Mouse (Mus musculus) T-helper 1 cell (primary cell): ENCODE data around the gene Ube2z.
"Not testable (repeated sequence)": the region's sequence is repeated elsewhere in the genome, so short reads cannot be mapped to it uniquely, and the experiment has no call there.

Experiments used
- in situ Hi-C: fragments of 300-600 bp; cut with MboI, MseI; formaldehyde crosslinking; loops from one replicate; pipeline ENCODE4 v1.15.1; 2025; ENCODE audit warnings: high pct_unique_total_duplicates

Gene Ube2z

DNA sequence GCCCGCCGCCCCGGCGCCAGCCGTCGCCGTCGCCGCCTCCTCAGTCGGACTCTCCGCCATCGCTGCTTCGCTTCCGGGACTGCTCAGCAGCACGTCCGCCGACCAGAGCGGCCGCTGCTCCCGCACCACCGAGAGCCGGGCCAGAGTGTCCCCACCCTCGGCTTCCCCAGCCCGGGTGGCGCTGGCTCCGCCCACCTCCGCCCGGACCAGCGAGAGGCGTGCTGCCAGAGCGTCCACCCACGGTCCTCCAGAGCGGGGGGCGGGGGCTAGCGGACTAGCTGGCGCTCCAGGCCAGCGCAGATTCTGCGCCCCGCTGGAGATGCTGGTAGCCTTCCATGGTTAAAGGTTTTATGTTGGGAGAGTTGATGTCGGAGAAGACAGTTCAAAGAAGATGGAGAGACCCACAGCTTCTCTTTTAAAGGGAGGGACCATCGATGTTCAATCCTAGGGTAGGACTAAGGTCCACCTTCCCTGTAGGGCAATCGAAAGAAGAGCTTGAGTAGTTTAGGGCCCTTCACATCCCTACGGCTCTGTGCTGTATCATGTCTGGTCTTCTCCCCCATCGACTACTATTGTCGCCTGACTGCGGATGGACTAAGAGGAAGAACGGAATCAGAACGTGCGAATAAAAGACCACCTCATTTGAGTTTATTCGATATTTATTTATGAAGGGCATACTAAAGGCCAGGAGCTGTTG is at the start of gene Ube2z:
TSS of gene Ube2z (minus strand) at position 174 of the 697 bp plus-strand sequence.
- in situ Hi-C loops: loop anchor here (10.0 kb wide), 1 partner anchor 1049 kb away; the partner anchor contains the start of gene Tbx21

GRCm38 (mm10) chr11:96114077-96114476 is 48.9 kb upstream of the Ube2z start:
- in situ Hi-C loops: no loop called here

DNA sequence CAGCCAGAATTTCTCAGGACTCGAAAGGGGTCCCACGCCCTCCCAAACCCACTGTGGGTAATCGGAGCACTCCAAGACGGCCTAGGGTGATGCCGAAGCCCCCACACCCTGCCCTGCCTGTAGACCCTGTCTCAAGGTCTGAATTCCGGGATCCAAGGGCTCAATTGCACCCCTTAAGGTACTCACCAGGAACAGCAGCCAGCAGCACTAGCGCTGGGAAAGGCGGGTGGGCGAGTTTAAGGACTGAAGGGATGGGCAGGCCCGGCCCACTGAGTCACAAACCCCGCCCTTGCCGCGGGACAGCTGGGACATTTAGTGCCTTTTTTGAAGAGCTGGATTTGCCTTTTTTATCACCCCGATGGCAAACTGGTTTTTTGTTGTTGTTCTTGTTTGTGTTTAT is 46.6 kb upstream of the Ube2z start, which contains the start of gene Calcoco2:
TSS of gene Calcoco2 (minus strand) at position 214 of the 400 bp plus-strand sequence.
- in situ Hi-C loops: no loop called here

DNA sequence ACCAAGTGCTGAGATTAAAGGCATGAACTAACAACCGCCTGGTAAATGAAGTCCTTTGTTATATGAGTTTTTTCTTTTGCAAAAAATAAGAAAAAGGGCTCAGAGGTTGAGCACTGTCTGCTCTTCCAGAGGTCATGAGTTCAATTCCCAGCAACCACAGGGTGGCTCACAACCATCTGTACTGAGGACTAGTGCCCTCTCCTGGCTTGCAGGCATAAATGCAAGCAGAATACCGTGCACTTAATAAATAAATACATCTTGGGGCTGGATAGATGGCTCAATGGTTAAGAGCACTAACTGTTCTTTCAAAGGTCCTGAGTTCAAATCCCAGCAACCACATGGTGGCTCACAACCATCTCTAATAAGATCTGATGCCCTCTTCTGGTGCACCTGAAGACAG is 45.8 kb upstream of the Ube2z start:
- in situ Hi-C loops: not testable (repeated sequence)

DNA sequence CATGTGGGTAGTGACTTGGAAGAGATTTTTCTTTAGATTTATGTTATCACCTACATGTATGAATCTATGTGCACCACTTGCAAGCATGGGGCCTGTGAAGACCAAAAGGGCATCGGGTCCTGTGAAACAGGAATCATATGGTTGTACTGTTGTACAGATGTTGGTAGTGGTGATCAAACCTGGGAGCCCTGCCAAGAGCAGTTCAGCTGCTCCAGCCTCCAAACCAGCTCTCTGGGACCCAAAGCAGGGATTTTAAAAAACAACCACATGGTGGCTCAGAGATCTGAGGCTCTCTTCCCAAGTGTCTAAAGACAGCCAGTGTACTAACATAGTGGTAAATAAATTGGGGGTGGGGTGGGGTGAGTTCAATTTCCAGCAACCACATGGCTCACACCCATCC is 43.2 kb upstream of the Ube2z start:
- in situ Hi-C loops: no loop called here

DNA sequence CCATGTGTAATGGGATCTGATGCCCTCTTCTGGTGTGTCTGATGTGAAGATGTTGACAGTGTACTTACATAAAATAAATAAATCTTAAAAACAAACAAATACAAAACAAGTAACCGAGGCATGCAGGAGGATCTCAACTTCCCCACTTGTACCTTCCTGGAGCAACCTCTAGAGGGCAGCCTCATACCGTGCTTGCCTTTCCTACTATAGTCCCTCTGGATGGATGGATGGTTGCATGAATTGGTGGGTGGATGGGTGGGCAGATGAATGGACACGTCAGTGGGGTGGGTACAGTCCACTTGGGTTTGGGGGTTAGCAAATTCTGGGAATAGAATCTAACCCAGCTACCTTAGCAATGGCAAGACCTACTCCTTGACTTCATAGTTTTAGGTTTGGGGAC is 28.2 kb upstream of the Ube2z start:
- in situ Hi-C loops: loop anchor here (5.0 kb wide), 1 partner anchor 139 kb away; no protein-coding TSS in a partner anchor

DNA sequence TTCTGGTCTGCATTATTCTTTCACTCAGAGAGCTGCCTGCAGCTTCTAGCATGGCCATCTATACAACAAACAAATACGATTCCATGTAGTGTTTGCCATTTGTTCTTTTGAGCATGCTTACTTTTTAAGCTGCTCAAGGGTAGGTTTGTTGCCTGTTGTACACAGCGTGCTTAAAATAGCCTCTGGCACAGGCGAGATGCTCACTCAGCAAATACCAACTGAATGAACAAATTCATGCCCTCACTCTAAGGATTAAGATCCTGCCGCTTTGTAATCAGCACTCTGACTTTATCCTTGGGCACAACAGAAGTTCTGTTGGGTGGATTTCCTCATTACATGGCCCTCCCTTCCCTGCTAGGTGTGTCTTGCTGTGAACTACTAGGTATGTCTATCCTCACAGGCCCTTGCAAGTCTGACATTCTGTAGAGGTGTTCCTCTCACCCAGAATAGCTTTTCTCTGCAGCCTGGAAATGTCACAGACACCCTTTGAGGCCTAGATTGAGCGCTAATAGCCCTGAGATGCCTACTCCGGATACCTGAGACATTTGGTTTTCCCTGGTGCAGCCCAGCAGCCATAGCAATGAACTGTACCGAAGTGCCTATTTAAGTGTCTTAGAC is 27.6 kb upstream of the Ube2z start:
- in situ Hi-C loops: loop anchor here (5.0 kb wide), 1 partner anchor 140 kb away; no protein-coding TSS in a partner anchor

- in situ Hi-C loops: loop anchor here (5.0 kb wide), 1 partner anchor 141 kb away; no protein-coding TSS in a partner anchor
Observed at GRCm38 (mm10) chr11:96091073-96091472, 25.9 kb upstream of the Ube2z start.

GRCm38 (mm10) chr11:96087981-96088380 is 22.8 kb upstream of the Ube2z start:
- in situ Hi-C loops: no loop called here

GRCm38 (mm10) chr11:96082682-96083081 is 17.5 kb upstream of the Ube2z start:
- in situ Hi-C loops: no loop called here

DNA sequence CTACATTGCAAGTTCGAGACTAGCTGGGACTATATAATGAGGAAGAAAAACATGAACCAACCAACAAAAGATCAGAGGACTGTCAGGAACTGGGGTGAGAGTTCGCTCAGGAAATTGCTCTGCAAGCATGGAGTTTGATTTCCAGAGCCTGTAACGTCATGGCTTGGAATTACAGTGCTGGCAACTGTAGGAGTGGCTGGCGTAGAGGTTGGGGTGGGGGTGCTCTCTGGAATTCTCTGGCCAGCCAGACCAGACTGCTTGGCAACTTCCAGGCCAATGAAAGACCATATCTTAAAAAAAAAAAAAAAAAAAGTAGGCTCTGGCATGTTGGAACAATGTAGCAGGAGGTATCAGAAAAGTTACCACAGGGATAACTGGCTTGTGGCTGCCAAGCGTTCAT is 15.5 kb upstream of the Ube2z start:
- in situ Hi-C loops: no loop called here

GRCm38 (mm10) chr11:96076221-96077105 is 11.3 kb upstream of the Ube2z start:
- in situ Hi-C loops: no loop called here

DNA sequence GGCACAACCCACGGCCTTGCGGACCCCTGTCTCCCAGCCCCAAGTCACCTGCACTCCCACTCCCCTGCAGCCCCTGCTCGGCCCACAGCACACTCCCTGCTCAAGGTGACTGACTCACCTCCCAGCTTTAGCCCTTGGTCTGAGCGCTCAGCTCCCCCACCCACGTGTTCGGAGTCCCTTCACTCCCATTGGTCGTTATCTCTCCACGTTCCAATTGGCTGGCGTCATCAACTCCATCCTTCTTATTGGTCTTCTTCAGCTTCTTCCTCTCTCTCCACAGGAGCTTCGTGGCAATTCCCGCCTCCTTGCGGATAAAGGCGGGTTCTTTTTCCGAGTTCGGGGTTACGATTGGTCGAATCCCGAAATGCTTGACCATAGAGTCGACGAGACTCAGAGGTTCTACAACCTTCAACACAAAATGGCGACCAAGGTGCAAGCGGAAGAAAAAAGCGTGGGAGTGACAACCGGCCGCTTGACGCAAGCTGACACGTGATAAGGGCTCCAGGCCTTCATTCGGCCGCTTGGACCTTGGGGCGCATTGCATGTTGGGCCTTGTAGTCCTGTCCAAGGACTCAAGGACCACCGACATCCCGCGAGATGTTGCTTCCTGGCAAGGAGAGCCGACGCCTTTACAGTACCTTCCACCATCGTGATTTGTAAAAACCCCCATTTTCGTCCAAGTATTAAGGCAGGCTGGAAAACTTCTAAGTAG is 10.5 kb upstream of the Ube2z start, which contains the start of gene Atp5g1:
TSS of gene Atp5g1 (minus strand) at position 162 of the 712 bp plus-strand sequence.
- in situ Hi-C loops: no loop called here

DNA sequence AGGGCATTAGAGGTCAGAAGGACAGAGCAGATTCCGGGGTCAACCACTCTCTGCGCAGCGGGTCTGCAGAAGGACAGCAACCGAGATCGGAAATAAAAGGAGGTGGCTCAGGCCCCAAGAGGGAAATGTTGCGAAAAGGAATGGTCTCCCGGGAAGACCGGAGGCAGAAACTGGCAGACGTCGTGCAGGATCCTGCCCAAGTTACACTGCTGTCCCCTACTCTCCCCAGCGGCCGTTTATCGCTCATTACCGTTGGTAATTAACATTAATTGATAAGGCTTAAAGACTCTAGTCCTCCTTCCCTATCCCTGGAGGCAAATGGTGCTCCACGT is 10.0 kb upstream of the Ube2z start:
- in situ Hi-C loops: no loop called here

- in situ Hi-C loops: no loop called here
Observed at GRCm38 (mm10) chr11:96074351-96075176, 9.4 kb upstream of the Ube2z start.

DNA sequence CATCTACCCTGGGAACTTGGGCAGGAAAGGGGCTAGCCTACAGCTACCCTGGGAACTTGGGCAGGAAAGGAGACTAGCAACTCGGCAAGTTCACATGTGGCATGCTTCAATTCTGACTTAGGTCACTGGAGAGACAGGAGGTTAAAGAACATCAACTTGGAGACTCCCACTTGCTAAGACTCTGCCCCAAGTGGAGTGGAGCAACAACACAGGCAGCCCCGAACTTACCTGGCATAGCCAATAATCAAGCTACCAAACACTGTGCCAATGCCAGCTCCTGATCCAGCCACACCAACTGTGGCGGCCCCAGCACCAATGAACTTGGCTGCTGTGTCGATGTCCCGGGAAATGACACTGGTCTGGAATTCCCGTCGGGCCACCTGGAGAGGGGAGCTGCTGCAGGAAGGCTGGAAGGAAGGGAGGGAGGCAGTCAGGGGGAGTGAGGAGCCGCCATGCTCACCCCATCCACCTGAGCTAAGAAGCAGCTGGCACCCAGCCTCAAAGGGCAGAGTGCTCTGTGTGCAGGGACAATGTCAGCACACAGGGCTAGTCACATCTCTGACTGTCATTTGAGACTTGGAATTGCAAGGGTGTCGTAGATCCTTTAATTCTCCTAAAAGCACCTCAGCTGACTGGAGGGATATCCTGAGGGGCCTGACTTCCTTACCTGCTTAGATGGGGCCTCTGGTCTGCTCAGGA is 8.3 kb upstream of the Ube2z start:
- in situ Hi-C loops: no loop called here

DNA sequence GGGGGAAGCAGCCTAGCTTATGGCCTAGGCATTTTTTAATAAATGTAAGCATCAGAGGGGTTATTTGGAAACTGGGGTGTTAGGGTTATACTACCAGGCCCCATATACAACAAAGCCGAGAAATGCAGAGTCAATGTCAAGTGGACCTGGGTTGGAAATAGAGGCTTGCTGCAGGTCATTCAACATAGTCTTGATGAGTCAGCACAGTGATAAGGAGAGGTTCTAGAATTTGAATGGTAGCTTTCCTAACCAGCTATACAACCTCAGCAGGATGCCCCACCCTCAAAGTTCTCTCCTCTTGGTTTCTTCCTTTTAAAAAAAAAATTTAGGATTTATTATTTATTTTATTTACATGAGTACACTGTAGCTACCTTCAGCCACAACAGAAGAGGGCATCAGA is 5.8 kb upstream of the Ube2z start:
- in situ Hi-C loops: no loop called here

- in situ Hi-C loops: no loop called here
Observed at GRCm38 (mm10) chr11:96070353-96070752, 5.2 kb upstream of the Ube2z start.

- in situ Hi-C loops: loop anchor here (10.0 kb wide), 1 partner anchor 1047 kb away; the partner anchor contains the start of gene Tbx21
Observed at GRCm38 (mm10) chr11:96068231-96068630, 3.0 kb upstream of the Ube2z start.
